Mouse (Mus musculus): ENCODE results near the gene Klk1b26.
"Not testable (repeated sequence)": the region's sequence is repeated elsewhere in the genome, so short reads cannot be mapped to it uniquely, and the experiment has no call there.

Gene Klk1b26

DNA sequence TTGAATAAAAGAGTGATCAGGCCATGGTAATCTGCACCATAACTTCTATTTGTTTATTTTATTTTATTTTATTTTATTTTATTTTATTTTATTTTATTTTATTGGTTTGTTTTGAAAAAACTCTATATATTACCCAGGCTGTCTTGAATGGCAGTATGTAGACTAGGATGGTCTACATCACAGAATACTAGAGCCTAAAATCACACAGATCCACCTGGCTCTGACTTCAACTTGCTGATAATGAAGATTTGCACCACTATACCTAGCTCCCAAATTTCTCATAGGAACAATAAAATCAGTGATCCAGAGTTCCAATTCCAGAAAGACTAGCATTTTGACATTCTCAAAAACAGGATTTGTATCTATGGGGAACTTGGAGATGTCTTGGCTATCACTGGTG is at the start of gene Klk1b26:
Klk1b26 (plus strand) TSS at position 301 of the 400 bp plus-strand sequence.
- not testable (repeated sequence) for DNase-seq

DNA sequence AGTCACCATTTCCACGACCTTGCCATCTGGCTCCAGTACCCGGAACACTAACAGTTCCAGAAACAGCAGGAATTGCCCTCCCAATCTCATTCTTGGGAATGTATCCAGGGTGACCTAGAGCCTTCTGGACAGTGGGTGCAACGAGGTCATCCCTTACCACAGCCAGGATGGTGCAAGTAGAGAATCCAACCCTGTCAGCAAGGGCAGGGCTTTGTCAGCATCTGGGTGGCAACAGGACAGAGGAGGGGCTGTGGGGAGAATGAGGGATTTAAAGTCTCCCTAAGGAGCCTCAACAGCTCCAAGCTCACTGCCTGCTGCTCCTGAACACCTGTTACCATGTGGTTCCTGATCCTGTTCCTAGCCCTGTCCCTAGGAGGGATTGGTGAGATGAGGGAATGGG is 45.5 kb upstream of the Klk1b26 start, which contains the start of gene Klk1b1:
Klk1b1 (plus strand) TSS at position 301 of the 400 bp plus-strand sequence.
- no peak for DNase-seq

DNA sequence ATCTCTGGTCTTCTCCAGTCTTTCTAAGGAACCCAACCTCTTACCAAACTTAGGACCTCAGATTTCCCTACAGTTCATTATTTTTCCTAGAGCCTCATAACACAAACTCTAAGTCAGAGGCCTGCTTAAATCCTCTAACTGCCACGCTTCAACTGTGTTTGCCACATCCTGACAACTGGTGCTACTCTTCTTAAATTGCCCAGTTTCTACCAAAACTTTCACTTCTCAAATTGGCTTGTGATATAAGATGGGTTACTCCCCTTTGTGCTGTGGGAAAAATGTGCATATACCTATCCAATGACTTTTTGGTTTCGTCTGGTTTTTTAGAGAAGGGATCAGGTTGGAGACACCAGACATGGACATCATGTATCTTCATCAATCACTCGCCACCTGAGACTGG is 44.9 kb upstream of the Klk1b26 start:
- no peak for DNase-seq

DNA sequence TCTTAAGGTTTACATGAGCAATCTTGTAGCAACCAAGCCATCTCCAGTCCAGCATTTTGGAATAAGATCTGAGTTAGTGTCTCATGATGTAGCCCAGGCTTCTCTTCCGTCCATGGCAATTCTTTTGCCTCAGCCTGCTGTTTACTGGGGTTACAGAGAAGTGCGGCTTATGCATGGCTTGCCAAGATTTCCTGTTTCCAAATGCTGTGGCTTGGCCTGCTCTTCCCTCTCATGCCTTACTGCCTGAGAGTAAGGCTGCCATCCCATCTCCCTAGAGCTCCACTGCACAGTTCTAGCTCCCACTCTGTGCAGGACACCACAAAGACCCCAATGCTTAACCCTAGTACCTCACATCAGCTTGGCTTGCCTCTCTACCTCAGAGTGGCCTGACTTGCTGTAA is 44.4 kb upstream of the Klk1b26 start:
- no peak for DNase-seq

DNA sequence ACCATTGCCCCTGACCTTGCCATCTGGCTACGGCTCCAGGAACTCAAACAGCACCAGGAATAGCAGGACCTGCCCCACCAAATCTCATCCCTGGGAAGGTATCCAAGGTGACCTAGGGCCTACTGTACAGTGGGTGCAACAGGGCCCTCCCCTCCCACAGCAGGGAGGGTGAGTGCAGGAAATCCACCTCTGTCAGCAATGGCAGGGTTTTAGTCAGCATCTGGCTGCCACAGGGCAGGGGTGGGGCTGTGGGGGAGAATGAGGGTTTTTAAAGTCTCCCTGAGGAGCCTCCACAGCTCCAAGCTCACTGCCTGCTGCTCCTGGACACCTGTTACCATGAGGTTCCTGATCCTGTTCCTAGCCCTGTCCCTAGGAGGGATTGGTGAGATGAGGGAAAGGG is 36.2 kb upstream of the Klk1b26 start, which contains the start of gene Klk1b9:
Klk1b9 (plus strand) TSS at position 301 of the 400 bp plus-strand sequence.
- DNase-seq = not testable (repeated sequence)

DNA sequence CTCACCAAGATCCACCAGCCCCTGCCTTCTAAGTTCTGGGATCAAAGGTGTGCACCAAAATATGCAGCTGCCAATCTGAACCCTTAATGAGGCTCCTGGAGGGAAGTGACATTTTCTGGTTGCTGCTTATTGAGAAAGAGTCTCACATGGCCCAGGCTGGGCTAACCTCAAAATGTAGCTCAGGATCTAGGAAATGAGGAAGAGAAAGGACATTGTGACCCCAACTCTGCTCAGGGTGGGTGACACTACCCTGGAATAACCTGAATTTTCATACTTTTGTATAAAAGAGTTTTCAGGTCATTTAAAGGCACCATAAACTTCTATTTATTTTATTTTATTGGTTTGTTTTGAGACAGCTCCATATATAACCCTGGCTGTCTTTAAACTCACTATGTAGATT is 26.3 kb upstream of the Klk1b26 start:
- no peak for DNase-seq

DNA sequence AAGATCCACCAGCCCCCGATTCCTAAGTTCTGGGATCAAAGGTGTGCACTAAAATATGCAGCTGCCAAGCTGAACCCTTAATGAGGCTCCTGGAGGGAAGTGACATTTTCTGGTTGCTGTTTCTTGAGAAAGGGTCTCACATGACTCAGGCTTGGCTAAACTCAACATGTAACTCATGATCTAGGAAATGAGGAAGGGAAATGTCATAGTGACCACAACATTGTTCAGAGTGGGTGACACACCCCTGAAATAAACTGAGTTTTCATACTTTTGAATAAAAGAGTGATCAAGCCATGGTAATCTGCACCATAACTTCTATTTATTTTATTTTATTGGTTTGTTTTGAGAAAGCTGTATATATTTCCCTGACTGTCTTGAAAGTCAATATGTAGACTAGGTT is 17.1 kb upstream of the Klk1b26 start:
- DNase-seq = not testable (repeated sequence)

DNA sequence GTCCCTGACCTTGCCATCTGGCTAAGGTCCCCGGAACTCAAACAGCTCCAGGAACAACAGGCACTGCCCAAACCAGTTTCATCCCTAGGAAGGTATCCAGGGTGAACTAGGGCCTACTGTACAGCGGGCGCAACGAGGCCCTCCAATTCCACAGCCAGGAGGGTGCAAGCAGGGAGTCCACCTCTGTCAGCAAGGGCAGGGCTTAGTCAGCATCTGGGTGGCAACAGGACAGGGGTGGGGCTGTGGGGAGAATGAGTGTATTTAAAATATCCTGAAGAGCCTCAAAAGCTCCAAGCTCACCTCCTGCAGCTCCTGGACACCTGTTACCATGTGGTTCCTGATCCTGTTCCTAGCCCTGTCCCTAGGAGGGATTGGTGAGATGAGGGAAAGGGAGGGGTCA is 16.4 kb upstream of the Klk1b26 start, which contains the start of gene Klk1b11:
Klk1b11 (plus strand) TSS at position 301 of the 400 bp plus-strand sequence.
- not testable (repeated sequence) for DNase-seq

DNA sequence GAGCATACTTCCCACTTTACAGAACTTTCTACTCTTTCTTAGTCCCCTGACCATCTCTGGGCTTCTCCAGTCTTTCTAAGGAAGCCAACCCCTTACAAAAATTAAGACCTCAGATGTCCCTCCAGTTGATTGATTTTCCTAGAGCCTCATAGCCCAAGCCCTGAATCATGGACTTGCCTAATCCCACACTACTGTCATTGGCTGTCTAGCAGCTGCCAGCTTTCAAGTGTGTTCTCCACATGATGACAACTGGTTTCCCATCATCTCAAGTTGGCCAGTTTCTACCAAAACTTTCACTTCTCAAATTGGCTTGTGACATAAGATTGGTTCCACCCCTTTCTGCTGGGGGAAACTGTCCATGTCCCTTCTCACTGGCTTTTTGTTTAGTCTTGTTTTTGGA is 7.1 kb upstream of the Klk1b26 start:
- DNase-seq = no peak

DNA sequence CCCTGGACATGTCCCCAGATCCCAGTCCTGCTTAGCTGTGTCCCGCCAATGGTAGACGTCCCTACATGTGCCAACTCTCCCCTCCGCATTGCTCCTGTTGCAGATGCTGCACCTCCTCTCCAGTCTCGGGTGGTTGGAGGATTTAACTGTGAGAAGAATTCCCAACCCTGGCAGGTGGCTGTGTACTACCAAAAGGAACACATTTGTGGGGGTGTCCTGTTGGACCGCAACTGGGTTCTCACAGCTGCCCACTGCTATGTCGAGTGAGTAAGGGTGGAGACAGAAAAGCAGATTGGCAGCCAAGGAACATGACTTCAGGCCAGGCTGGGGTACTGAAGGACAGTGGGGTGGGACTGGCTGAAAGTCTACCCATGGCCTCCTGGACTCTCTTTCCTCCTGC is 2.7 kb downstream of the Klk1b26 start:
- not testable (repeated sequence) for DNase-seq

DNA sequence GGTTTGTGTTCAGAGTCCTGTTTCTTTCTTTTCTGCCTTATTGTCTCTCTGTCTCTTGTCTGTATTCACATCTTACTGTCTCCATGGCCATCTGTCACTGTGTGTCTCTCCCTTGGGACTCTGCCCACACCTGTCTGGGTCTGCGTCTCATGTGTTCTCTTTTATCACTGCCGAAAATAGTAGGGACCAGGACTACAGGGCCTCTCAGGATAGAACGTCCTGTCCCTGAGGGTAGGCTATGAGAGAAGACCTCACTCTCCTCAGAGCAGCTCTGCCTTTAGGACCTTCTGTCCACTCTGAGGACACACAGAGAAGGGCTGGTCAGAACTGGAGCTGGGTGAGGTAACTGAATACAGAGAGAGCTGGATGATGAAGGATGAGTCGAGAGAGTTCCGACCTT is 3.1 kb downstream of the Klk1b26 start:
- DNase-seq = no peak

DNA sequence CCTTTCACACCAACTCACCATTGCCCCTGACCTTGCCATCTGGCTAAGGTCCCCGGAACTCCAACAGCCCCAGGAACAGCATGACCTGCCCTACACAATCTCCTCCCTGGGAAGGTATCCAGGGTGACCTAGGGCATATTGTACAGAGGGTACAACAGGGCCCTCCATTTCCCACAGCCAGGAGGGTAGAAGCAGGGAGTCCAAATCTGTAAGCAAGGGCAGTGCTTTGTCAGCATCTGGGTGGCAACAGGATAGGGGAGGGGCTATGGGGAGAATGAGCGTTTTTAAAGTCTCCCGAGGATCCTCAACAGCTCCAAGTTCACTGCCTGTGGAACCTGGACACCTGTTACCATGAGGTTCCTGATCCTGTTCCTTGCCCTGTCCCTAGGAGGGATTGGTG is 40.0 kb downstream of the Klk1b26 start, which contains the start of gene Klk1b27:
Klk1b27 (plus strand) TSS at position 301 of the 400 bp plus-strand sequence.
- not testable (repeated sequence) for DNase-seq
